Mouse (Mus musculus) cerebellum, postnatal 14 days (tissue): ENCODE data around the gene Olfr141.

Experiments used
- DNase-seq, 2 experiments: peaks; one replicate each; pipeline ENCODE4 v3.0.0; 2021; ENCODE audit warnings: mixed read lengths in 2 of 2

The Olfr141 gene

DNA sequence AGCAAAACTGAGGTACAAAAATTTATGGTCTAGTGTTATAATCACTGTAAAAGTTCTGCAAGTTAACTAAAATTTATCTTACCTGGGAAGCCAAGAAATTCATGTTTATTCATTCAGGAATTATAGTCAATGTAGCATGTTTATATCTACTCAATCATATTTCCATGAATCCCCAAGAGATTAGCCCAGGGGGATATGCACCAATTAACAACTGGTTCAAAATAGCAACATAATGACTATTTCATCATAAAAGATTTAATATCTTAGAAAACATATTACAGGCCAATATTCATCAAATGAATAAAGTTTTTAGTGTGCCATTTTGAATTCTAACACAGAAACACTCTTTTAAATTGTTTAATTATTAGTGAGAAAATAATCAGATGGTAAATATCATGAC is at the start of gene Olfr141:
TSS of gene Olfr141 (minus strand) at position 101 of the 400 bp plus-strand sequence.
- DNase-seq: no peak

GRCm38 (mm10) chr2:86851596-86851995 is 41.8 kb upstream of the Olfr141 start, which contains the start of gene Olfr1095:
Gene Olfr1095, minus strand, starts transcription at chr2:86851696.
- DNase-seq: no peak

- DNase-seq: no peak
Observed at GRCm38 (mm10) chr2:86824363-86824762, 14.5 kb upstream of the Olfr141 start, which contains the start of gene Olfr1094. Gene Olfr1094, plus strand, starts transcription at chr2:86824663.

- no peak for DNase-seq
Observed at GRCm38 (mm10) chr2:86782179-86782578, 27.6 kb downstream of the Olfr141 start, which contains the start of gene Olfr1093. Gene Olfr1093, plus strand, starts transcription at chr2:86782479.

DNA sequence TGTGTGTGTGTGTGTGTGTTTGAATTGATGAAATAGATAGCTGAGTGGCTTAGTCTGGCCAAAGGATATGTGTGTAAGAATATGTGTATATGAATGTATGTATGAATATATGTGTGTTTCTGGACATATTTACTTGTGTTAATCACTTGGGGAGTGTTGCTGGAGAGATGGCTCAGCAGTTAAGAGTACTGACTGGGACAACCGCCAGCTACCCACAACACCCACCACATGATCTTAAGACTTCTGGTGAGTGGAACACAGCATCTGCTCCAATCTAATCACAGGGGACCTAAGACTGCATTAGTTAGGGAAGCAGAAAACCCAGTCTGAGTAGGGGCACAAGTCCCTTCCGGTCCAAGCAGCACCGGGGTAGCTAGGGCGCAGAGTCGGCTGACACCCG is 48.8 kb downstream of the Olfr141 start:
- peak; percentile 5 to 31 for DNase-seq

- no peak for DNase-seq
Observed at GRCm38 (mm10) chr2:86758893-86759292, 50.9 kb downstream of the Olfr141 start, which contains the start of gene Olfr1090. Gene Olfr1090, minus strand, starts transcription at chr2:86758993.
